Mouse (Mus musculus) hindlimb bud, embryonic 11.5 days (tissue): Measurements from ENCODE around the gene Adamtsl5.
A peak's percentile ranks its signal among the peaks of the same experiment; 100 is the strongest.

Experiments
- DNase-seq: peaks from one replicate; pipeline ENCODE4 v3.0.0-alpha.2; 2012; ENCODE audit warnings: low read depth, low spot score; ENCODE audit errors: extremely low spot score

The Adamtsl5 gene

GRCm38 (mm10) chr10:80321670-80322581, 26.3 kb downstream of the Adamtsl5 start:
- DNase-seq, result no peak

GRCm38 (mm10) chr10:80321014-80321669, 27.1 kb downstream of the Adamtsl5 start:
- DNase-seq, result no peak

GRCm38 (mm10) chr10:80320340-80320760, 27.9 kb downstream of the Adamtsl5 start, which contains the start of gene 2310011J03Rik:
Gene 2310011J03Rik, minus strand, starts transcription at chr10:80320537.
- peak; percentile 66 for DNase-seq

GRCm38 (mm10) chr10:80317011-80317410, 31.2 kb downstream of the Adamtsl5 start:
- no peak for DNase-seq

- no peak for DNase-seq
Measured at GRCm38 (mm10) chr10:80316359-80316781, 31.8 kb downstream of the Adamtsl5 start.

- no peak for DNase-seq
Measured at GRCm38 (mm10) chr10:80315315-80315714, 32.9 kb downstream of the Adamtsl5 start.

- no peak for DNase-seq
Measured at GRCm38 (mm10) chr10:80314494-80315001, 33.7 kb downstream of the Adamtsl5 start.

GRCm38 (mm10) chr10:80313627-80314201, 34.5 kb downstream of the Adamtsl5 start:
- no peak for DNase-seq

- no peak for DNase-seq
Measured at GRCm38 (mm10) chr10:80312586-80313504, 35.4 kb downstream of the Adamtsl5 start.

- no peak for DNase-seq
Measured at GRCm38 (mm10) chr10:80311560-80311959, 36.7 kb downstream of the Adamtsl5 start.

GRCm38 (mm10) chr10:80304862-80305261, 43.4 kb downstream of the Adamtsl5 start:
- DNase-seq, result no peak

- DNase-seq, result no peak
Measured at GRCm38 (mm10) chr10:80304458-80304857, 43.8 kb downstream of the Adamtsl5 start.

GRCm38 (mm10) chr10:80302471-80302881, 45.7 kb downstream of the Adamtsl5 start:
- no peak for DNase-seq

GRCm38 (mm10) chr10:80302082-80302355, 46.2 kb downstream of the Adamtsl5 start:
- DNase-seq, result no peak

- no peak for DNase-seq
Measured at GRCm38 (mm10) chr10:80301256-80302081, 46.7 kb downstream of the Adamtsl5 start.

- DNase-seq, result no peak
Measured at GRCm38 (mm10) chr10:80300672-80301181, 47.5 kb downstream of the Adamtsl5 start.

GRCm38 (mm10) chr10:80299824-80300223, 48.4 kb downstream of the Adamtsl5 start:
- DNase-seq, result no peak

- DNase-seq, result no peak
Measured at GRCm38 (mm10) chr10:80299301-80299700, 48.9 kb downstream of the Adamtsl5 start.

GRCm38 (mm10) chr10:80298571-80299281, 49.5 kb downstream of the Adamtsl5 start:
- no peak for DNase-seq
